ENCODE assay signal across 8 mouse cellular contexts in the genomic region with DNA sequence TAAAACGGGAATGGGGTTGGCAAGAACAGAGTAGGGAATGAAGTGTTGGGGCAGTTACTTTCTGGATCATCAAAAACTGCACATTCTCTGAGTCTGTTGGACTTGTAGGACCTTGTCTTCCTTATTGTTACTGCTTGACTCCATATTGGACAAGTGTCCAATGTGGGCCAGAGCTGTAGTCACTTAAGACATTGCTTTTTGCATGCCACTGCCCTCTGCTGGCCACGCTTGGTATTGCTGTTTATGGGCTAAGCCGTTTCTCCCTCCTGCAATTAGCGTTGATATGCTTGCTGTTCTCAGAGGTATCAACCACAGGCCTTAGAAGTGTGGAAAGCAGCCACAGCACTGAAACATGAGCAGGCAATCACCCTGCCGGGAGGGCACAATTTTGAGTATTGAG.
DNase-seq lines count a peak whose midpoint lies in the region; ATAC-seq and TF ChIP-seq lines count a peak whose summit lies in the region.

No protein-coding gene starts in this region.

- no peak overlapping the region for H3K4me2 ChIP-seq in kidney, postnatal 0 days (ENCODE audit: low read length)
- no peak overlapping the region for H3K4me2 ChIP-seq in liver, embryonic 11.5 days
- no peak overlapping the region for H3K4me2 ChIP-seq in neural tube, embryonic 13.5 days

- no peaks in the 10 kb centered on the region for H3K4me1 ChIP-seq in kidney, postnatal 0 days (replicated peaks; ENCODE audit: insufficient read depth, low read length)
- H3K4me1 ChIP-seq in liver, embryonic 11.5 days (replicated peaks; ENCODE audit: control insufficient read depth, insufficient read depth, low read length) = no peaks in the 10 kb centered on the region
- no peaks in the 10 kb centered on the region for H3K4me1 ChIP-seq in neural tube, embryonic 13.5 days (replicated peaks)

- intact Hi-C loops in gastrocnemius, postnatal 36 days (cut with DNase I) = loop anchor here (5.0 kb wide), 1 partner anchor 90 kb away; no protein-coding TSS in a partner anchor

- WGBS in kidney, postnatal 0 days = 32% methylated on average over 5 of the region's 5 CpGs
- 36% methylated on average over 5 of the region's 5 CpGs for WGBS in liver, embryonic 11.5 days
- 35% methylated on average over 5 of the region's 5 CpGs for WGBS in neural tube, embryonic 13.5 days

- ATAC-seq in activated CD4-positive, CD25-positive, alpha-beta regulatory T cell, adult 4 months = peak; percentile 46
- ATAC-seq in common myeloid progenitor, adult 5-6 weeks (replicated peaks; ENCODE audit: low read depth, poor library complexity, severe bottlenecking) = peak; percentile 99
- no peak for ATAC-seq in kidney, postnatal 0 days (replicated peaks; ENCODE audit: low FRiP score, low read depth)
- peak; percentile 41; the same call in 1 of the 2 replicates for ATAC-seq in liver, embryonic 11.5 days (replicated peaks; ENCODE audit: low FRiP score)
- ATAC-seq in neural tube, embryonic 13.5 days (ENCODE audit: low read depth) = peak; percentile 50

- no peaks in the 10 kb centered on the region for H3K27me3 ChIP-seq in kidney, postnatal 0 days (ENCODE audit: insufficient read depth, low read length)
- H3K27me3 ChIP-seq in liver, embryonic 11.5 days (replicated peaks; ENCODE audit: control insufficient read depth, insufficient read depth, low read length) = no peaks in the 10 kb centered on the region
- no peaks in the 10 kb centered on the region for H3K27me3 ChIP-seq in neural tube, embryonic 13.5 days

- no peaks in the 10 kb centered on the region for H3K36me3 ChIP-seq in kidney, postnatal 0 days (ENCODE audit: insufficient read depth, low read length)
- no peaks in the 10 kb centered on the region for H3K36me3 ChIP-seq in liver, embryonic 11.5 days (ENCODE audit: control insufficient read depth, insufficient read depth, low read length)
- H3K36me3 ChIP-seq in neural tube, embryonic 13.5 days = no peaks in the 10 kb centered on the region

- H3K9ac ChIP-seq in kidney, postnatal 0 days (ENCODE audit: low read depth, low read length) = no peak overlapping the region
- no peak overlapping the region for H3K9ac ChIP-seq in liver, embryonic 11.5 days (ENCODE audit: low read depth, low read length)
- no peak overlapping the region for H3K9ac ChIP-seq in neural tube, embryonic 13.5 days

- DNase-seq in 3T3-L1 (ENCODE audit: low read depth, low spot score) = peak; percentile 64
- peak; percentile 65 to 77 for DNase-seq in gastrocnemius, postnatal 36 days
- DNase-seq in kidney, postnatal 0 days (ENCODE audit: low spot score) = peak; percentile 83
- peak; percentile 70 for DNase-seq in liver, embryonic 11.5 days (ENCODE audit: low spot score)
- peak; percentile 92 for DNase-seq in testis, postnatal 10 days (ENCODE audit: low spot score)

- H3K9me3 ChIP-seq in kidney, postnatal 0 days (replicated peaks; ENCODE audit: low read length) = no peaks in the 10 kb centered on the region
- H3K9me3 ChIP-seq in liver, embryonic 11.5 days (ENCODE audit: control insufficient read depth, low read length) = no peaks in the 10 kb centered on the region
- H3K9me3 ChIP-seq in neural tube, embryonic 13.5 days = no peaks in the 10 kb centered on the region

- no peak overlapping the region for H3K27ac ChIP-seq in kidney, postnatal 0 days
- no peak overlapping the region for H3K27ac ChIP-seq in liver, embryonic 11.5 days (ENCODE audit: low read depth, low read length)
- no peak overlapping the region for H3K27ac ChIP-seq in neural tube, embryonic 13.5 days (replicated peaks)

- no peak overlapping the region for H3K4me3 ChIP-seq in kidney, postnatal 0 days (replicated peaks; ENCODE audit: low read depth, low read length)
- H3K4me3 ChIP-seq in liver, embryonic 11.5 days (ENCODE audit: low read depth, low read length) = no peak overlapping the region
- H3K4me3 ChIP-seq in neural tube, embryonic 13.5 days = no peak overlapping the region

- TF ChIP-seq CTCF in kidney, postnatal 0 days (IDR thresholded peaks at IDR 0.05; ENCODE audit: low read depth) = peak; percentile 99
